Mouse (Mus musculus) liver, embryonic 16.5 days (tissue): ENCODE data around the gene Abi3. TPM values are rescaled to one million over a fixed set of nuclear protein-coding genes. Genes with fewer than 3 reads are reported as not detected.

Source experiments
- ATAC-seq: fragments of 200-750 bp; cut with Nextera tagmentation; 2 replicates; pipeline ENCODE4 v1.8.0; 2017; ENCODE audit warnings: low read depth, mild to moderate bottlenecking, moderate number of reproducible peaks, moderate library complexity
- H3K27ac ChIP-seq: fragments of 300-500 bp; sonication (generic); 2 replicates; pipeline ENCODE4 v1.5.1; 2014; ENCODE audit warnings: mild to moderate bottlenecking, low read length
- H3K27me3 ChIP-seq: fragments of 300-500 bp; sonication (generic); 2 replicates; pipeline ENCODE4 v1.6.1; 2014; ENCODE audit warnings: low read depth, low read length, mixed read lengths; ENCODE audit not compliant: control insufficient read depth, insufficient read depth
- H3K36me3 ChIP-seq: fragments of 300-500 bp; sonication (generic); 2 replicates; pipeline ENCODE4 v1.6.1; 2014; ENCODE audit warnings: mild to moderate bottlenecking; ENCODE audit not compliant: control insufficient read depth, insufficient read depth
- H3K4me1 ChIP-seq: fragments of 300-500 bp; sonication (generic); 2 replicates; pipeline ENCODE4 v1.6.1; 2014; ENCODE audit warnings: low read depth, low read length, mixed read lengths; ENCODE audit not compliant: control insufficient read depth
- H3K4me2 ChIP-seq: fragments of 300-500 bp; sonication (generic); 2 replicates; pipeline ENCODE4 v1.6.1; 2014; ENCODE audit warnings: low read depth, low read length, mixed read lengths
- H3K4me3 ChIP-seq: fragments of 300-500 bp; sonication (generic); 2 replicates; pipeline ENCODE4 v1.5.1; 2014; ENCODE audit warnings: low read depth, mild to moderate bottlenecking, low read length
- H3K9ac ChIP-seq: fragments of 300-500 bp; sonication (generic); 2 replicates; pipeline ENCODE4 v1.6.1; 2014; ENCODE audit warnings: low read depth, low read length
- H3K9me3 ChIP-seq: fragments of 300-500 bp; sonication (generic); replicated peaks from 2 replicates; pipeline ENCODE4 v1.6.1; 2016; ENCODE audit warnings: low read length; ENCODE audit not compliant: control insufficient read depth
- WGBS: fragments of 180-500 bp; shearing (Covaris S2); extraction: QIAGEN DNeasy Blood & Tissue Kit; methylation state at CpG from one replicate; pipeline ENCODE4 v1.1.7; 2014; ENCODE audit not compliant: insufficient replicate concordance; 5-methylcytosine and 5-hydroxymethylcytosine counted together
- polyA plus RNA-seq: library from polyadenylated mRNA; unstranded; fragments of >200 nt; fragmentation: Nextera tagmentation; extraction: Ambion mirVana; gene quantifications from 2 replicates; pipeline ENCODE4 v1.2.1, GENCODE M21; 2015

Abi3 gene
- polyA plus RNA-seq, 1 experiment from 2014 or later, result 7.6 TPM

DNA sequence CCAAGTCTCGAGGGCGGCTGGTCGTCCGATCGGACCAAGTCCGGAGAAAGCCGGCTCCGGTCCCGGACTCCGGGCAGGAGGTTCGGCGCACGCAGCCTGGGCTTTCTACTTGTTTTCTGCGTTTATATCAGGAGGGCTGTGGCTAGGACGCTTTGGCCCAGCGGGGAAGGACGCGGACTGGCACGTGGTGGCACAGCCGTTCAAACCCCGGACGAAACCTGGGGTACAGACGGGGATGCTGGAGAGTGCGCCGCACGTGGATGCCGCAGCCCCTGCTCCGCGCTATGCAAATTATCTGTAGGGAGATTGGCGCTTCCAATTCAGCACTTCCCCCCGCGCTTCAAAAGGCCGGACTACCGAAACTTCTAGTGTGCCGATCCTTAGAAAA lies 17.2 kb upstream of the Abi3 start:
- Histone ChIP-seq H3K27ac (peak overlapping the region; percentile 96), H3K4me2 (peak overlapping the region; percentile 83), H3K4me1 (peaks cover 24% of the 10 kb centered on the region), H3K9ac (peak overlapping the region; percentile 77), H3K27me3 (no peaks in the 10 kb centered on the region), H3K4me3 (peak overlapping the region; percentile 80), H3K36me3 (no peaks in the 10 kb centered on the region), H3K9me3 (no peaks in the 10 kb centered on the region)
- under 1% methylated on average over 35 of the region's 35 CpGs for WGBS
- peak; percentile 45 for ATAC-seq

DNA sequence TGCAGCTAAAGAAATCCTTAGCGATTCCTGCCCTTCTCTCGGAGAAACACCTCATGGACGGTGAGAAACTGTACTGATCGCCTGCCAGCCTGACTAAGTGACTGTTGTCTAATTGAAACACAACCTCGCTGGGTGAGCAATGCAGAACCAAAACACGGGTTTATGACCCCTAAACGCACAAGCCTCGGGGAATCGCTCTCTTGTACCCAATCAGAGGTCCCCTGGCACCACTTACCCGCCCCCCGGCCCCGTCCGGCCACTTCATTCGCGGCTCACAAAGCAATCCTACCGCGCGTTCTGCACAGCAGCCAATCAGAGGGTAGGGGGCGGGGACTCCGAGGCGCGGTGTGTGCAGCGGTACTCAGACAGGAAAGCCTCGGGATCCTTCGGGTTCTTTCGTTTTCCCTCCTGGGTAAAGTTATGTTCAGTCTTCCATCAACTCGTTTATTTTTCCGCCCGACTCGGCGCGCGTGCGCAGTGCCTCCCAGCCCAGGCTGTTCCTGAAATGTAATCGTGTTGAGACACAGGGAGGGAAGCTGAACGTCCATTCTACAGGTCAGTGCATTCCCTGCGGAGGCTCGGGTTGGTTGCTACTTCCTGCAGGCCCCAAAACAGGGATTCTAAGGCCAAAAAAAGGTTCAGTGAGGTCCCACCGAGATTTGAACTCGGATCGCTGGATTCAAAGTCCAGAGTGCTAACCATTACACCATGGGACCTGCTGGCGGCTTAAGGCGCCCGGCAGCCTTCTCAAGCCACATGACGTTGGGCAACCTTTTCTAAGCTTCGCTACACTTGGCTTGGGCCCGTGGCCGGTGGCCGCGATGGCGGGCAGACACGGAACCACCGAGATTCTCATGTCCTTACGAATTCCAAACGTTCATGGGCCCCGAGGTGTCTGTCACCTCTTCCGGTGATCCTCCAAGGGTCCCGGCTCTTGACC lies 16.5 kb upstream of the Abi3 start:
- Histone ChIP-seq H3K4me1 (peaks cover 24% of the 10 kb centered on the region), H3K27ac (peak overlapping the region; percentile 96), H3K4me2 (peak overlapping the region; percentile 83), H3K4me3 (peak overlapping the region; percentile 80), H3K36me3 (no peaks in the 10 kb centered on the region), H3K9ac (peak overlapping the region; percentile 83), H3K9me3 (no peaks in the 10 kb centered on the region; the same call in 1 of the 2 replicates), H3K27me3 (no peaks in the 10 kb centered on the region)
- under 1% methylated on average over 58 of the region's 58 CpGs for WGBS
- peak; percentile 96 for ATAC-seq

DNA sequence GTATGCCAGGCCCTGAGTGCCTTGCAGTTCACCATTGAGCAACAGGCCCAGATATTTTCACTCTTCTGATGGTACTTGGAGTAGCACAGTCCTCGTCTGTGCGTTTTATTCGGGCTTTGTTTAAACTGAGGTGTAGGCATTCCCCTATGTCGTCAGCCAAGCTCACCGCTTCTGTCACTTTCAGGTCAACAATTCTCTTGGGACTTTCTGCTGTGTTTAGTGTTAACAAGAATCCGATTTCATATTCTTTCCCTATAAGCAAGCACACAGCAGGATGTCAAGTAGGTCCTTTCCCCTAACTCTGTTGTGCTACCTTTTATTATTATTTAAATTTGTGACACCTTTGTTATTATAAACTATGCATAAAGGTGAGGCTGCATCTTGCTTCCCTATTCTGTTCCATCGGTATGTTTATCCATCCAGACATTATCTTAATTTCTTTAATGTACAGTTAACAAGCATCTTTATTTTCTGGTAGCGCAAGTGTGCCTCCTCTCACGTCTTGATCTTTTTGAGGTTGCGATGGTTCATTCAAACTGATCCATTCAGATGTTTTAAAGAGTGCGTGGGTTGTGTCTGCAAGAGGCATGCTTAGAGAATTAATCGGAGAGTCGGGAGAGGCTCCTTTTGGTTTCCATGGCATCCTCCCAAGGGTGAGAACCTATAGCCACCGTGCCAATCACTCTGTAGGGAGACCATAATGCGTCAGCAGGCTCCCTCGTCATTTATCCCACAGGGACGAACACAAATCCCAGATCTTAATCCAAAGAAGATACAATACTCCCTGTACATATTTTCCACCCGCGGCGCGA lies 15.6 kb upstream of the Abi3 start:
- Histone ChIP-seq H3K9ac (peak overlapping the region; percentile 83), H3K36me3 (no peaks in the 10 kb centered on the region), H3K4me2 (peak overlapping the region; percentile 83), H3K27ac (peak overlapping the region; percentile 96), H3K4me3 (peak overlapping the region; percentile 80), H3K4me1 (peaks cover 24% of the 10 kb centered on the region), H3K27me3 (no peaks in the 10 kb centered on the region), H3K9me3 (no peaks in the 10 kb centered on the region; the same call in 1 of the 2 replicates)
- WGBS, result 26% methylated on average over 21 of the region's 21 CpGs
- ATAC-seq, result no peak

DNA sequence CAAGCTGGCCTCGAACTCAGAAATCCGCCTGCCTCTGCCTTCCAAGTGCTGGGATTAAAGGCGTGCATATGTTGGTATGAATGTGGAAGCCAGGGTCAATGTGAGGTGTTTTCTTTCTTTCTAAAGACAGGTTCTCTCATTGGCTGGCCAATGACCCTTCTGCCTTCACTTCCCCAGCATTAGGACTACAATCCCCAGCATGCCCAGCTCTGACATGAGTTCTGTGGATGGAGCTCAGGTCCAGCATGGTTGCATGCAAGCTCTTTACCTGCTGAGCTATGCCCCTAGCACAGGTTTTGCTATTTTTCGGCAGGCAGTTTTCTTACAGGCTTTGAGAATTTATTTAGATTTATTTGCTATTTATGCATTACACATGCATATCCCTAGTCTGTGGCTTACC lies 15.0 kb upstream of the Abi3 start:
- ATAC-seq, result no peak
- 0 out of 2 replicates have a peak overlapping the region, but pooled peaks have one; percentile 83 for H3K4me2 ChIP-seq
- H3K9ac ChIP-seq, result no peak overlapping the region
- no peak overlapping the region for H3K27ac ChIP-seq
- H3K27me3 ChIP-seq, result no peaks in the 10 kb centered on the region
- H3K9me3 ChIP-seq, result no peaks in the 10 kb centered on the region; the same call in 1 of the 2 replicates
- WGBS, result 64% methylated on average over 4 of the region's 4 CpGs
- peaks cover 24% of the 10 kb centered on the region for H3K4me1 ChIP-seq
- no peaks in the 10 kb centered on the region for H3K36me3 ChIP-seq
- H3K4me3 ChIP-seq, result no peak overlapping the region

DNA sequence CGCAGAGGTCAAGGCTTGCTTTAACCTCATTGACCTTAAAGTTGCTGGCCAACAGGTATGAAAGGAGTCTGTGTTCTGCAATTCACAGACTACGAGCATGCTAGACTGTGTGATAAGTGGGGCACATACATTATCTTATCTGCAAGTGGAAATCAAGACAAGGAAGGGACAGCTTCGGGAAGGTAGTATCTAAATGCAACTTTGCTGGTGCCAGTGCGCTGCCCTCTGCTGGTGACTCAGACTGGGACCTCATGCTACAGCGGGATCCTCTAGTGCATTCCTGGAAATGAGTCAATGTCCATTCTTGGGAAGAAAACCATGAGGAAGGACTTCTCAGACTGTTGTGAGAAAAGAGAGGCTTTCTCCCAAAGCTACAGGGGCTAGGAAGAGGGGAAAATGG lies 11.4 kb upstream of the Abi3 start:
- Histone ChIP-seq H3K27me3 (no peaks in the 10 kb centered on the region), H3K27ac (no peak overlapping the region), H3K4me3 (no peak overlapping the region), H3K4me2 (no peak overlapping the region), H3K9me3 (no peaks in the 10 kb centered on the region; the same call in 1 of the 2 replicates), H3K36me3 (no peaks in the 10 kb centered on the region), H3K4me1 (peaks cover 10% of the 10 kb centered on the region), H3K9ac (no peak overlapping the region)
- 36% methylated on average over 5 of the region's 5 CpGs for WGBS
- ATAC-seq, result no peak

DNA sequence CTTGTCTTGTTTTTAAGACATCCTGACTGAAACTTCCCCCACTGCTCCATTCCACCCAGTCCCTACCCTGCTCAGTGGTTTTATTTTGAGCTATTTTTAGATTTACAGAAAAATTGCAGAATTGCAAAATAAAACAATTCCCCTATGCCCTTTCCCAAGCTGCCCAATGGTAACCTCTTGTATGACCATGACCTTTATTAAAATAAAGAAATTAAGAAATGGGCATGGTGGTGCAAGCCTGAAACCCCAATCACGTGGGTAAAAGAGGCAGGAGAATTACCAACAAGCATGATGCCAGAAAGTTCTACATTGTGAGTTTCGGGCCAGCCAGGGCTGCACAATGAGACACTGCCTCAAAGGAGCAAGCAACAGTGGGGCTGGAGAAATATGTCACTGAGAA lies 8.6 kb upstream of the Abi3 start:
- Histone ChIP-seq H3K9ac (no peak overlapping the region), H3K9me3 (no peaks in the 10 kb centered on the region; the same call in 1 of the 2 replicates), H3K27me3 (no peaks in the 10 kb centered on the region), H3K4me1 (no peaks in the 10 kb centered on the region), H3K36me3 (no peaks in the 10 kb centered on the region), H3K27ac (no peak overlapping the region), H3K4me2 (no peak overlapping the region), H3K4me3 (no peak overlapping the region)
- WGBS, result 47% methylated on average over 2 of the region's 2 CpGs
- no peak for ATAC-seq

DNA sequence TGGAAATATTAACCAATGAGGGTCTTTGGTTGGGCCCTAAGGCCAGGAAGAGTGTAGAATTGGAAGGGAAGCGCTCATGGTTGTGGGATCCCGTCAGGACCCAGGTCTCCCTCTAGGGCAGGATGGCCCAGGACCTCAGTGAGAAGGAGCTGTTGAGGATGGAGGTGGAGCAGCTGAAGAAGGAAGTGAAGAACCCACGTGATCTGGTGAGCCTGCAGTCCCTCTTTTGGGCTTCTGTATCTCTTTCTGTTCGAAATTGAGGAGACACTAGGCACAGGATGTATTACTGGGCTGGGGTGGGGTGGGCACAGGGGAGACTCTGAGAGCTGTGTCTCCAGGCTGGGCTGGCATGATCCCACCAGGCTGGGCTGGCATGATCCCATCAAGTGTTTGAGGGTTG lies 2.7 kb upstream of the Abi3 start:
- no peak overlapping the region for H3K27ac ChIP-seq
- no peak overlapping the region for H3K9ac ChIP-seq
- no peaks in the 10 kb centered on the region for H3K36me3 ChIP-seq
- 29% methylated on average over 4 of the region's 4 CpGs for WGBS
- H3K4me1 ChIP-seq, result peaks cover 19% of the 10 kb centered on the region
- no peak for ATAC-seq
- no peak overlapping the region for H3K4me2 ChIP-seq
- H3K27me3 ChIP-seq, result no peaks in the 10 kb centered on the region
- H3K4me3 ChIP-seq, result no peak overlapping the region
- no peaks in the 10 kb centered on the region for H3K9me3 ChIP-seq

DNA sequence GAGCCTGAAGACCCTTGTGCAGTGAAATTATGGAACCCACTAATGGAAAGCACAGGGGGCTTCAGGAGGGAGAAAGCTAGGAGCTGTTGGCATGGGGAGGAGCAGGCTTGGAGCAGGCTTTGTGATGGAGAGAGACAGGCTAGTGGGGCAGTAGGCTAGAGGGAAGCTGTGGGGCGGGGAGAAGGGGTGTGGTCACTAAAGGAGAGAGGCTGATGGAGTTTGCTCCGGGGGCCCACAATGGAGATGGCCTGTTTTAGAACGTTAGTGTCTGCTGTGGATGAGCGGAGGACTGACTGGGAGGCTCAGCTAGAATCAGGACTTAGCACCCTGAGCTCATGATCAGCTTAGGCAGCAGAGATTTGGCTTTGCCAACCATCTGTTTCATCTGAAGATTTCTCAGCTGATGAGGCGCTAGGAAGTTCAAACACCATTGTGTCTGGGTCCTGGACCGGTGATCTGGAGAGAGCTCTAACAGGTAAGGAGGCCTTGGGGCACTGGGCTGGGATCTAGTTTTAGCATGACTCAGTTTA lies 1.2 kb upstream of the Abi3 start:
- H3K27me3 ChIP-seq, result no peaks in the 10 kb centered on the region
- no peak for ATAC-seq
- H3K9ac ChIP-seq, result no peak overlapping the region
- H3K4me1 ChIP-seq, result peaks cover 19% of the 10 kb centered on the region
- peak overlapping the region; percentile 49; the same call in 1 of the 2 replicates for H3K27ac ChIP-seq
- WGBS, result 36% methylated on average over 6 of the region's 6 CpGs
- peak overlapping the region; percentile 5; the same call in 1 of the 2 replicates for H3K4me2 ChIP-seq
- H3K4me3 ChIP-seq, result peak overlapping the region; percentile 14
- no peaks in the 10 kb centered on the region for H3K9me3 ChIP-seq
- no peaks in the 10 kb centered on the region for H3K36me3 ChIP-seq
